Mouse (Mus musculus): ENCODE data around the gene Gm20431.

DNA sequence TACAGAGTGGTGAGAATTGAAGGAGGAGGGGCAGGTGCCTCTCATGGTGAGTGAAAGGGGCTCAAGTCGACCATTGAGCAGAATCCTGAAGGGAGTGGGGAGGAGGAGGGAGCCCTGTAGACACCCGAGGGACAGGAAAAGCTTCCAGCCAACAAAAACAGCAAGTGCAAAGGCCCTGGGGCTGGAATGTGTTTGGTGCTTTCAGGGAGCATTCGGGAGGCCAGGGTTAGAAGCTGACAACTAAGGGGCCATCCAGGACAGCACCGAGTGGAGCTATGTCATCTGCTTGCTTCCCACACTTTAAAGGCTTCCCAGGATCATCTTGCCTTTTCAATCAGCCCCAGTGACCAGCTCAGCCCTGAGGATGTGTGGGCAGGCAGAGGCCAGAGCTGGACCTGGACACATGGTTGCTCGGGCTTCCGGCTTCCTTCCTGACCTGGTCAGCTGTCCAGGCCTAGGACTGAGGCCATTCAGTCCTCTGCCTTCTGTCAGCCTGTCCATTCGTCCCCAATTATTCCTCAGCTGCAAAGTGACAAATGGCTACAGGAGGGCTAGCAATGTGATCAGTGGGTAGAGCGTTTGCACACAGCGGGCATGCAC, 84.0 kb downstream of the Gm20431 start:
- TF ChIP-seq CTCF (IDR thresholded peaks at IDR 0.05; ENCODE audit: control insufficient read depth, insufficient read depth, insufficient replicate concordance, low read depth, low read length) (no peak), POLR2A (IDR thresholded peaks at IDR 0.05; ENCODE audit: control insufficient read depth, low read depth, low read length) (no peak)

Measured in testis, adult 2 months (tissue).